Mouse (Mus musculus) myocyte (in vitro differentiated cells): Measurements from ENCODE around the gene Ces1c. TPM values are rescaled to one million over a fixed set of nuclear protein-coding genes. Genes with fewer than 3 reads are reported as not detected.

ENCODE experiments used
- H3K27me3 ChIP-seq: one replicate; pipeline ENCODE4 v1.6.1; 2011; ENCODE audit not compliant: control insufficient read depth, insufficient read depth, insufficient read length
- H3K36me3 ChIP-seq: one replicate; pipeline ENCODE4 v1.6.1; 2011; ENCODE audit not compliant: control insufficient read depth, insufficient read depth
- H3K4me2 ChIP-seq: one replicate; pipeline ENCODE4 v1.6.1; 2011; ENCODE audit warnings: low read depth, control low read depth
- H3K4me3 ChIP-seq: one replicate; pipeline ENCODE4 v1.5.1; 2011; ENCODE audit warnings: mild to moderate bottlenecking, control low read depth, moderate library complexity
- H3K79me2 ChIP-seq: one replicate; pipeline ENCODE4 v1.6.1; 2011; ENCODE audit not compliant: control insufficient read depth, insufficient read depth
- H3ac ChIP-seq: one replicate; pipeline ENCODE4 v1.6.1; 2011; ENCODE audit not compliant: control insufficient read depth, insufficient read length
- CEBPB ChIP-seq: IDR thresholded peaks from 2 replicates; pipeline ENCODE4 v1.6.1; 2011; ENCODE audit warnings: mild to moderate bottlenecking, moderate library complexity; ENCODE audit not compliant: poor library complexity, insufficient read depth, severe bottlenecking
- E2F4 ChIP-seq: IDR thresholded peaks from one replicate; pipeline ENCODE4 v1.6.1; 2011; ENCODE audit warnings: mild to moderate bottlenecking, control low read depth, moderate library complexity; ENCODE audit not compliant: insufficient read depth
- MAX ChIP-seq: IDR thresholded peaks from one replicate; pipeline ENCODE4 v1.6.1; 2011; ENCODE audit warnings: low read depth, mild to moderate bottlenecking, control low read depth
- MYOD1 ChIP-seq, 3 experiments: IDR thresholded peaks; one replicate each; pipeline ENCODE4 v1.6.1; 2011; ENCODE audit warnings: control low read depth in 2 of 3, low read depth in 2 of 3, mild to moderate bottlenecking in 2 of 3, moderate library complexity in 1 of 3; ENCODE audit not compliant: insufficient read length in 2 of 3, control insufficient read depth in 1 of 3
- MYOG ChIP-seq, 3 experiments: IDR thresholded peaks; one replicate each; pipeline ENCODE4 v1.6.1; 2011; ENCODE audit warnings: control low read depth in 2 of 3, low read depth in 2 of 3, mild to moderate bottlenecking in 2 of 3; ENCODE audit not compliant: insufficient read length in 2 of 3, control insufficient read depth in 1 of 3, insufficient read depth in 1 of 3
- POLR2A ChIP-seq: IDR thresholded peaks from one replicate; pipeline ENCODE4 v1.6.1; 2011; ENCODE audit warnings: low read depth, mild to moderate bottlenecking, control low read depth, moderate library complexity; ENCODE audit not compliant: insufficient read length
- POLR2AphosphoS2 ChIP-seq: IDR thresholded peaks from one replicate; pipeline ENCODE4 v1.6.1; 2011; ENCODE audit warnings: low read depth, control low read depth; ENCODE audit not compliant: insufficient read length
- REST ChIP-seq: IDR thresholded peaks from one replicate; pipeline ENCODE4 v1.6.1; 2011; ENCODE audit warnings: mild to moderate bottlenecking, control low read depth, moderate library complexity; ENCODE audit not compliant: insufficient read depth, insufficient read length
- SRF ChIP-seq: IDR thresholded peaks from one replicate; pipeline ENCODE4 v1.6.1; 2011; ENCODE audit warnings: low read depth; ENCODE audit not compliant: control insufficient read depth, insufficient read length
- TCF12 ChIP-seq: IDR thresholded peaks from one replicate; pipeline ENCODE4 v1.6.1; 2011; ENCODE audit warnings: mild to moderate bottlenecking, control low read depth; ENCODE audit not compliant: poor library complexity, insufficient read depth, severe bottlenecking
- TCF3 ChIP-seq: IDR thresholded peaks from one replicate; pipeline ENCODE4 v1.6.1; 2011; ENCODE audit warnings: low read depth, control low read depth; ENCODE audit not compliant: insufficient read length
- USF1 ChIP-seq: IDR thresholded peaks from one replicate; pipeline ENCODE4 v1.6.1; 2011; ENCODE audit warnings: low read depth, mild to moderate bottlenecking, control low read depth, moderate library complexity
- polyA plus RNA-seq: library from polyadenylated mRNA; unstranded; fragments of >200 nt; fragmentation: generic; extraction: Trizol; gene quantifications from one replicate; pipeline ENCODE4 v1.2.1, GENCODE M21; 2012; ENCODE audit warnings: missing spikeins

The Ces1c gene
- polyA plus RNA-seq, 1 experiment: not detected

GRCm38 (mm10) chr8:93140696-93141095, 9.6 kb upstream of the Ces1c start:
- no peaks in the 10 kb centered on the region for H3K36me3 ChIP-seq

DNA sequence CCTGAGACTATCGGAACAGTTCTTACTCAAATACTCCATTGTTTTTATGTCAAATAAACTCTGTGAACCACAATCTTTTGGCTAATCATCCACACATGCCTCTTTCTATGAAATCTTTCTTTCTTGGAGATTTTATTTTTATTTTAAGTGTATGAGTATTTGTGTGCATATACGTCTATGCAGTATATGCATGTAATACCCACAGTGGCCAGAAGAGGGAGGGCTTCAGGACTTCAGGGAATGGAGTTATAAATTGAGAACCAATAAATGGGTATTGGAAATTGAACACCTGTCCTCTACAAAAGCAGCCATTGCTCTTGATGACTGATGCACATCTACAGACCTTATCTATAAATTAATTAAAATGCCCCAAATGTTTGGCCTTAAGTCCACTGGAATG, 1.1 kb upstream of the Ces1c start:
- TF ChIP-seq CEBPB (no peak), MAX (no peak), MYOD1 (IDR thresholded peaks at IDR 0.05; ENCODE audit: control insufficient read depth in 1 of 3, insufficient read length in 2 of 3, low read depth in 2 of 3) (no peak), USF1 (no peak)
- Histone ChIP-seq H3K27me3 (no peaks in the 10 kb centered on the region), H3K4me2 (no peak overlapping the region), H3ac (no peak overlapping the region), H3K79me2 (no peaks in the 10 kb centered on the region), H3K36me3 (no peaks in the 10 kb centered on the region), H3K4me3 (no peak overlapping the region)

More at GRCm38 (mm10) chr8:93140696-93141095, 9.6 kb upstream of the Ces1c start:
- Histone ChIP-seq H3K79me2 (no peaks in the 10 kb centered on the region), H3K4me2 (no peak overlapping the region), H3K27me3 (no peaks in the 10 kb centered on the region), H3K4me3 (no peak overlapping the region), H3ac (no peak overlapping the region)
- TF ChIP-seq POLR2A (no peak), MAX (no peak), TCF12 (no peak), SRF (no peak)

DNA sequence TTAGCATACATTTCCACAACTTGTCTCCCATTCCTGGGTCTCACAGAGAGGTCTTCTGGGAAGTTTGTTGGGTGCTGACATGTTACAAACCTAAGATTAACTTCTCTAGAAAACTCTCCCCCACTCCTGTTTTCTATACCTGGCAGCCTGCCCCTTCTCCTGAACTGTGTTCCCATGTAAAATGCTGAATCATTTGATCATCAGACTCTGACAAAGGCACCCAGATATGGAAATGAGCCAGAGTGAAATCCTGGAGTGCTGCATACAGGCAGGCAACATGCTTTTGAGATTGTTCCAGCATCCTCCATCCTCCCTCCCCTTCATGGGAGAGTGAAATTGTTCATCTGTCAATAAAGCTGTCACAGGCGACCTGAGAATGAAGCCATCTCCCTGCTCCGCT, 4.6 kb downstream of the Ces1c start:
- no peaks in the 10 kb centered on the region for H3K79me2 ChIP-seq
- no peaks in the 10 kb centered on the region for H3K27me3 ChIP-seq
- H3K36me3 ChIP-seq: no peaks in the 10 kb centered on the region
- H3K4me3 ChIP-seq: no peak overlapping the region
- H3ac ChIP-seq: no peak overlapping the region
- no peak overlapping the region for H3K4me2 ChIP-seq
- TF ChIP-seq E2F4 (no peak), POLR2A (no peak), CEBPB (no peak), TCF12 (no peak), REST (no peak), TCF3 (no peak), POLR2AphosphoS2 (no peak), MYOG (IDR thresholded peaks at IDR 0.05; ENCODE audit: control insufficient read depth in 1 of 3, insufficient read depth in 1 of 3, insufficient read length in 2 of 3, low read depth in 2 of 3) (no peak), MYOD1 (IDR thresholded peaks at IDR 0.05; ENCODE audit: control insufficient read depth in 1 of 3, insufficient read length in 2 of 3, low read depth in 2 of 3) (no peak), MAX (no peak), SRF (no peak), USF1 (no peak)

- H3K4me2 ChIP-seq: no peak overlapping the region
- no peak for TF ChIP-seq TCF3
- TF ChIP-seq TCF12: no peak
- no peak overlapping the region for H3ac ChIP-seq
- no peaks in the 10 kb centered on the region for H3K79me2 ChIP-seq
- H3K4me3 ChIP-seq: no peak overlapping the region
- H3K36me3 ChIP-seq: no peaks in the 10 kb centered on the region
- no peaks in the 10 kb centered on the region for H3K27me3 ChIP-seq
These were observed 9.1 kb downstream of the Ces1c start for GRCm38 (mm10) chr8:93122005-93122404.

- H3K27me3 ChIP-seq: no peaks in the 10 kb centered on the region
- TF ChIP-seq REST (no peak), TCF3 (no peak), CEBPB (no peak), TCF12 (no peak), USF1 (no peak), SRF (no peak), POLR2A (no peak), E2F4 (no peak), MYOG (IDR thresholded peaks at IDR 0.05; ENCODE audit: control insufficient read depth in 1 of 3, insufficient read depth in 1 of 3, insufficient read length in 2 of 3, low read depth in 2 of 3) (no peak)
- no peak overlapping the region for H3ac ChIP-seq
These were observed 35.7 kb downstream of the Ces1c start for GRCm38 (mm10) chr8:93095376-93095775.

DNA sequence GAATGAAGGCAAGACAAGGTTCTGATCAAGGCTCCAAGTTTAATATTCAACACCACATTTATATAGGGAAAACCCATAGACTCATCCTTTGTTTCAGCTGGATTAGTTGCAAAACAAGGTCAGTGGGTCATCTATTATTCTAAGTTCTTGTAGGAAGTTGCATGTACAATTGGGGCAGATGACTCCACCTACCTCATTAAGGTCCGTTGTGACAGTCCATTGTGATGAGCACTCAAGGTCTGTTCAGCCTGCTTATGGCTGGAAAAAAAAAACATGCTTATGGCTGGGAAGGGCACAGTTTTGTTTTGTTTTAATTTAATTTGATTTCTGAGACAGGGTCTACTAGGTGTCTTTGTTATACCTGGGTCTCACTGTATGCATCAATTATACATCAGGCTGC, 39.8 kb downstream of the Ces1c start:
- Histone ChIP-seq H3K79me2 (no peaks in the 10 kb centered on the region), H3K4me3 (no peak overlapping the region), H3K4me2 (no peak overlapping the region), H3K27me3 (no peaks in the 10 kb centered on the region), H3K36me3 (no peaks in the 10 kb centered on the region), H3ac (no peak overlapping the region)
- TF ChIP-seq SRF (no peak), USF1 (no peak), POLR2A (no peak), MYOG (IDR thresholded peaks at IDR 0.05; ENCODE audit: control insufficient read depth in 1 of 3, insufficient read depth in 1 of 3, insufficient read length in 2 of 3, low read depth in 2 of 3) (no peak), MAX (no peak)

More at GRCm38 (mm10) chr8:93095376-93095775, 35.7 kb downstream of the Ces1c start:
- no peaks in the 10 kb centered on the region for H3K79me2 ChIP-seq
- no peak overlapping the region for H3K4me3 ChIP-seq
- H3K4me2 ChIP-seq: no peak overlapping the region
- H3K36me3 ChIP-seq: no peaks in the 10 kb centered on the region
